Mouse (Mus musculus) G1E (cell line): ENCODE data around the gene Nek7. TPM values are rescaled to one million over a fixed set of nuclear protein-coding genes. Genes with fewer than 3 reads are reported as not detected.

Experiments used
- ATAC-seq: 2 replicates; pipeline ENCODE4 v1.8.0; 2016; ENCODE audit warnings: mild to moderate bottlenecking; ENCODE audit not compliant: insufficient number of reproducible peaks, poor library complexity, low FRiP score, severe bottlenecking; ENCODE audit errors: extremely low read depth
- DNase-seq: peaks from one replicate; pipeline ENCODE4 v3.0.0; 2012; ENCODE audit warnings: low spot score
- H3K27me3 ChIP-seq: 2 replicates; pipeline ENCODE4 v1.6.1; 2012; ENCODE audit warnings: mild to moderate bottlenecking, low read length, inconsistent platforms; ENCODE audit not compliant: insufficient read depth
- H3K36me3 ChIP-seq: replicated peaks from 2 replicates; pipeline ENCODE3; 2012; ENCODE audit warnings: mild to moderate bottlenecking, inconsistent platforms
- H3K4me1 ChIP-seq: 2 replicates; pipeline ENCODE4 v1.6.1; 2012; ENCODE audit warnings: low read depth, low read length, inconsistent platforms, mixed read lengths; ENCODE audit not compliant: insufficient read depth
- H3K4me3 ChIP-seq: 2 replicates; pipeline ENCODE4 v1.5.1; 2012; ENCODE audit warnings: low read depth, mild to moderate bottlenecking, inconsistent platforms, low read length, moderate library complexity, mixed read lengths
- H3K9me3 ChIP-seq: replicated peaks from 2 replicates; pipeline ENCODE4 v1.6.1; 2012; ENCODE audit warnings: inconsistent platforms
- CTCF ChIP-seq: IDR thresholded peaks from 2 replicates; pipeline ENCODE4 v1.5.1; 2012; ENCODE audit warnings: low read depth, low read length, inconsistent platforms, mixed read lengths
- GATA1 ChIP-seq: IDR thresholded peaks from 2 replicates; pipeline ENCODE4 v1.6.1; 2012; ENCODE audit warnings: borderline replicate concordance, low read length, inconsistent platforms, mixed read lengths
- GATA2 ChIP-seq: IDR thresholded peaks from 2 replicates; pipeline ENCODE4 v1.6.1; 2012; ENCODE audit warnings: low read depth, low read length, inconsistent platforms, borderline replicate concordance
- POLR2AphosphoS5 ChIP-seq: IDR thresholded peaks from 2 replicates; pipeline ENCODE4 v1.6.1; 2012; ENCODE audit warnings: low read depth, low read length, inconsistent platforms; ENCODE audit not compliant: insufficient replicate concordance
- TAL1 ChIP-seq: conservative IDR thresholded peaks from 2 replicates; pipeline ENCODE4 v1.6.1; 2012; ENCODE audit warnings: low read depth, low read length, inconsistent platforms, mixed read lengths
- polyA plus RNA-seq: library from polyadenylated mRNA; stranded (reverse); fragments of >175 nt; gene quantifications from 2 replicates; pipeline ENCODE4 v1.2.3, GENCODE M21; 2012
- total RNA-seq, 2 experiments: library from RNA; stranded (forward) in 1 of 2; stranded (reverse) in 1 of 2; fragments of 200-1000 nt in 1 of 2; fragments of >200 nt in 1 of 2; fragmentation: Nextera tagmentation in 1 of 2; gene quantifications; 2 replicates each; pipeline ENCODE4 v1.2.3; 2014 to 2017

The Nek7 gene
- total and polyA plus RNA-seq, 3 experiments: 14.7 to 67.3 (median 49.9) TPM

- no peak overlapping the region for H3K4me3 ChIP-seq
- DNase-seq (no peak), ATAC-seq (peak; percentile 58; the same call in 1 of the 2 replicates)
- TF ChIP-seq POLR2AphosphoS5: no peak
- no peak for TF ChIP-seq TAL1
- TF ChIP-seq GATA2: no peak
- no peaks in the 10 kb centered on the region for H3K27me3 ChIP-seq
- H3K9me3 ChIP-seq: no peaks in the 10 kb centered on the region
- H3K36me3 ChIP-seq: peaks cover 19% of the 10 kb centered on the region
- peaks cover 20% of the 10 kb centered on the region for H3K4me1 ChIP-seq
Measured at GRCm38 (mm10) chr1:138571038-138571441, 48.9 kb downstream of the Nek7 start.

DNA sequence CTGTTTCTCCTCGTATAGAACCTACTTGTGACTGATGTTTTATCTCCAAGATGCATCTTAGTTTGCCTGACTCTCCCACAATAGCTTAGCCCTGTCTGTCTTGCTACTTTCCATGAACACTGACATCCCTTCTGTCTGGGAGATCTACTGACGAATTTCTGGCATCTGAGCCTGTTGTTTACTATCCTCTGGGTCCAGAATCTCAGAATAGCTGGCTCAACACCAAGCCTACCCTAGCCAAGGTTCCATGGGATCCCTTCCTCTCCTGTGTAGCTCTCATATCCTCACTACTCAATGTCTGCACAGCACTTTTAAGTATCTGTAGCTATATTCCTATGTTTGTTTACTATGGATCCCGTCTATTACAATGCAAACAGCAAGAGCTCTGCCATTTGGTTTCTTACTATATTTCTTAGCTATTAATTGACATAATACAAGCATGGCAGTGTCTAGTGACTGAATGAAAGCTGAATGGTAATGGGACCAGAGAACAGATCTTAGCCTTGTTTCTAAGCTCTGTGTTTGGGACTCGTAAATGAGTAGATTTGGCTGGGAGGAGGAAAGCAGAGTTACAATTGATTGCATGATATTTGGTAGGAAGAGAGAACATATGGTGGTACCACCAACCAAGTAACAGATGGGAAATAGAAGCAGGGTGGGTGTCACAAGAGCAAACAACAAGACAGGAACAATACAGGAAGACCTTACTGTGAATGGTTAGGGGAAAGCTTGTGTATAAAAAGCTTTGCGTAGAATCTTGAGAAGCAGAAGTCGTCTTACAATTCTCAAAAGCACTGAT, 51.3 kb downstream of the Nek7 start:
- H3K36me3 ChIP-seq: peaks cover 17% of the 10 kb centered on the region
- TF ChIP-seq CTCF (no peak), POLR2AphosphoS5 (no peak), GATA1 (no peak), GATA2 (no peak), TAL1 (no peak)
- peaks cover 29% of the 10 kb centered on the region for H3K4me1 ChIP-seq
- H3K9me3 ChIP-seq: no peaks in the 10 kb centered on the region
- H3K4me3 ChIP-seq: no peak overlapping the region
- DNase-seq: no peak
- no peaks in the 10 kb centered on the region for H3K27me3 ChIP-seq
- no peak for ATAC-seq

- Histone ChIP-seq H3K4me3 (no peak overlapping the region), H3K4me1 (peaks cover 29% of the 10 kb centered on the region), H3K27me3 (no peaks in the 10 kb centered on the region), H3K9me3 (no peaks in the 10 kb centered on the region), H3K36me3 (peaks cover 16% of the 10 kb centered on the region)
- DNase-seq (no peak), ATAC-seq (no peak)
- TF ChIP-seq CTCF (no peak), TAL1 (no peak), POLR2AphosphoS5 (no peak), GATA1 (no peak), GATA2 (no peak)
Measured at GRCm38 (mm10) chr1:138567946-138568345, 52.0 kb downstream of the Nek7 start.

GRCm38 (mm10) chr1:138564677-138565076, 55.3 kb downstream of the Nek7 start:
- TF ChIP-seq POLR2AphosphoS5 (no peak), TAL1 (no peak), GATA2 (no peak), GATA1 (no peak), CTCF (no peak)
- H3K27me3 ChIP-seq: no peaks in the 10 kb centered on the region
- H3K36me3 ChIP-seq: peaks cover 24% of the 10 kb centered on the region
- H3K4me3 ChIP-seq: no peak overlapping the region
- DNase-seq (no peak), ATAC-seq (peak; percentile 48; the same call in 1 of the 2 replicates)
- H3K4me1 ChIP-seq: peaks cover 12% of the 10 kb centered on the region
- no peaks in the 10 kb centered on the region for H3K9me3 ChIP-seq

GRCm38 (mm10) chr1:138560733-138561132, 59.2 kb downstream of the Nek7 start:
- no peak for TF ChIP-seq CTCF
- TF ChIP-seq TAL1: no peak
- Histone ChIP-seq H3K4me1 (peaks cover 12% of the 10 kb centered on the region), H3K4me3 (no peak overlapping the region), H3K36me3 (peaks cover 36% of the 10 kb centered on the region), H3K27me3 (no peaks in the 10 kb centered on the region), H3K9me3 (no peaks in the 10 kb centered on the region)
- DNase-seq (no peak), ATAC-seq (no peak)

DNA sequence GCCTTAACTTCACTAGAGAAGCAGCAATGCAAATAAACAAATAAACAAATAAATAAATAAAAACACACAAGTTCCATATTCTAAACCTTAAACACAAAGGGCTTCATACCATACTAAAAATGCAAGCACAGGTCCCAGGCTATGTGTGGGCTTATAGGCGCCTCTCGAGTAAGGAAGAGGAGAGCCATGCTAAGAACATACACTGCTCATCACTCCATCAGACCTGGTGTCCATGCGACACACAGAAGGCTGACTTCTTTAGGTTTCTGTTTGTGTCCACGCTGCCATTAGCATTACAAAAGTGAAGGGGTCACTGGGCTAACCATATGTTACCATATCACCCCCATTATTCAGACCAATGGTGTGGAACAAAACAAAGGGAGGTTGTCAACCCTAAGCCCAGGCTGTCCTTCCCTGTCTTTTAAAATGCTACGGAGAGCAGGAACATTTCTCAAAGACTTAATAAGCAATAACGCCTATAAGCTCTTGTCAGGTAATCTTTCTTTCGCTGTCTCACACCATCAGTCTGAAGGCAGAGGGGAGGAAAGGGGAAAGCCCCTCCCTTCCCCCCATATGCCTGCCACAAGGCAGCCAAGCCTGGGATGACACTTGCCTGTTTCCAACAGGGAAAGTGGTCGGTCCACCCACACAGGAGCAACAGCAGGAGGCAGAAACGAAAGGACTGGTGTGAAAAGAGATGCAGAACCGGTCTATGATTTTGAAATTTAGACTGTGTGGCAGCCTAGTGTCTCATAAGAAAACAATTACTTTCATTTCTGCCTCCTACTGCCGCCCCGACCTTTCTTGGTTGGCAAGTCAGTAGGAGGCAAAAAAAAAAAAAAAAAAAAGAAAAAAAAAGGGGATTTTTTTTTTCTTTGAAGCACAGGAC, 60.5 kb downstream of the Nek7 start:
- DNase-seq (no peak), ATAC-seq (no peak)
- no peaks in the 10 kb centered on the region for H3K9me3 ChIP-seq
- no peaks in the 10 kb centered on the region for H3K27me3 ChIP-seq
- TF ChIP-seq TAL1: no peak
- TF ChIP-seq CTCF: no peak
- TF ChIP-seq GATA1: no peak
- no peak for TF ChIP-seq GATA2
- TF ChIP-seq POLR2AphosphoS5: no peak
- H3K4me3 ChIP-seq: no peak overlapping the region
- H3K4me1 ChIP-seq: peaks cover under 1% of the 10 kb centered on the region
- peaks cover 40% of the 10 kb centered on the region for H3K36me3 ChIP-seq
